Mouse (Mus musculus) midbrain, embryonic 14.5 days (tissue): Measurements from ENCODE around the gene Vmn2r89. TPM values are rescaled to one million over a fixed set of nuclear protein-coding genes. Genes with fewer than 3 reads are reported as not detected.
A peak's percentile ranks its signal among the peaks of the same experiment; 100 is the strongest.
"Not testable (repeated sequence)": the region's sequence is repeated elsewhere in the genome, so short reads cannot be mapped to it uniquely, and the experiment has no call there.

Experiments
- ATAC-seq: fragments of 200-750 bp; cut with Nextera tagmentation; 2 replicates; pipeline ENCODE4 v1.8.0; 2017; ENCODE audit warnings: moderate number of reproducible peaks, moderate library complexity; ENCODE audit not compliant: low FRiP score, low TSS enrichment
- DNase-seq: peaks from one replicate; pipeline ENCODE4 v3.0.0-alpha.2; 2015
- H3K27ac ChIP-seq: fragments of 300-500 bp; sonication (generic); replicated peaks from 2 replicates; pipeline ENCODE4 v1.5.1; 2014; ENCODE audit warnings: mild to moderate bottlenecking, low read depth, low read length, moderate library complexity
- H3K27me3 ChIP-seq: fragments of 300-500 bp; sonication (generic); 2 replicates; pipeline ENCODE4 v1.6.1; 2014; ENCODE audit warnings: low read length, control low read depth, mixed read lengths; ENCODE audit not compliant: control insufficient read depth, insufficient read depth
- H3K36me3 ChIP-seq: fragments of 300-500 bp; sonication (generic); 2 replicates; pipeline ENCODE4 v1.6.1; 2014; ENCODE audit warnings: low read length, control low read depth; ENCODE audit not compliant: control insufficient read depth, insufficient read depth
- H3K4me1 ChIP-seq: fragments of 300-500 bp; sonication (generic); 2 replicates; pipeline ENCODE4 v1.6.1; 2014; ENCODE audit warnings: mild to moderate bottlenecking, antibody characterized with exemption, low read length, control low read depth; ENCODE audit not compliant: control insufficient read depth, insufficient read depth
- H3K4me2 ChIP-seq: fragments of 300-500 bp; sonication (generic); 2 replicates; pipeline ENCODE4 v1.6.1; 2014; ENCODE audit warnings: mild to moderate bottlenecking, low read length, moderate library complexity
- H3K4me3 ChIP-seq: fragments of 300-500 bp; sonication (generic); replicated peaks from 2 replicates; pipeline ENCODE4 v1.5.1; 2014; ENCODE audit warnings: low read depth, low read length
- H3K9ac ChIP-seq: fragments of 300-500 bp; sonication (generic); replicated peaks from 2 replicates; pipeline ENCODE4 v1.6.1; 2014; ENCODE audit warnings: mild to moderate bottlenecking, low read length, moderate library complexity
- H3K9me3 ChIP-seq: fragments of 300-500 bp; sonication (generic); 2 replicates; pipeline ENCODE4 v1.6.1; 2016; ENCODE audit warnings: low read length, control low read depth, mixed read lengths; ENCODE audit not compliant: control insufficient read depth
- WGBS: fragments of 180-500 bp; shearing (Covaris S2); extraction: QIAGEN DNeasy Blood & Tissue Kit; methylation state at CpG from one replicate; pipeline ENCODE4 v1.1.7; 2014; 5-methylcytosine and 5-hydroxymethylcytosine counted together
- polyA plus RNA-seq: library from polyadenylated mRNA; unstranded; fragments of >200 nt; fragmentation: Nextera tagmentation; extraction: Ambion mirVana; gene quantifications from 2 replicates; pipeline ENCODE4 v1.2.1, GENCODE M21; 2014

Vmn2r89 gene
- polyA plus RNA-seq = not detected in 2 replicates

- H3K36me3 ChIP-seq, DNase-seq, H3K9me3 ChIP-seq, H3K4me2 ChIP-seq, ATAC-seq, H3K27me3 ChIP-seq, H3K4me3 ChIP-seq, H3K9ac ChIP-seq, H3K27ac ChIP-seq, H3K4me1 ChIP-seq: not testable (repeated sequence)
- WGBS = 76% methylated on average over 2 of the region's 2 CpGs
These were observed at the start of gene Vmn2r89 for GRCm38 (mm10) chr14:51451557-51451956. TSS of gene Vmn2r89 (plus strand) at chr14:51451857.

- Histone ChIP-seq H3K9ac (no peak within 1 kb of the TSS), H3K4me3 (no peak within 1 kb of the TSS), H3K36me3 (no peaks in the 10 kb centered on the region), H3K27ac (no peak within 1 kb of the TSS), H3K4me1 (no peaks in the 10 kb centered on the region), H3K4me2 (no peak within 1 kb of the TSS), H3K27me3 (no peaks in the 10 kb centered on the region), H3K9me3 (no peaks in the 10 kb centered on the region)
- ATAC-seq = no peak
- DNase-seq = no peak
- WGBS = 88% methylated on average over 1 of the region's 1 CpGs
These were observed 41.1 kb upstream of the Vmn2r89 start, which contains the start of gene Vmn2r88 for GRCm38 (mm10) chr14:51410520-51410919. TSS of gene Vmn2r88 (plus strand) at chr14:51410820.

- H3K9ac ChIP-seq = no peak overlapping the region
- no peak overlapping the region for H3K27ac ChIP-seq
- H3K9me3 ChIP-seq = no peaks in the 10 kb centered on the region
- WGBS = 66% methylated on average over 2 of the region's 2 CpGs
- no peak overlapping the region for H3K4me2 ChIP-seq
- no peaks in the 10 kb centered on the region for H3K36me3 ChIP-seq
- H3K4me1 ChIP-seq = no peaks in the 10 kb centered on the region
- H3K27me3 ChIP-seq = no peaks in the 10 kb centered on the region
- DNase-seq = no peak
- ATAC-seq = no peak
- no peak overlapping the region for H3K4me3 ChIP-seq
These were observed 27.8 kb upstream of the Vmn2r89 start for GRCm38 (mm10) chr14:51423885-51424284.

GRCm38 (mm10) chr14:51430138-51430537 is 21.5 kb upstream of the Vmn2r89 start:
- H3K4me3 ChIP-seq, H3K36me3 ChIP-seq, H3K4me1 ChIP-seq, H3K9ac ChIP-seq, H3K9me3 ChIP-seq, H3K27me3 ChIP-seq, DNase-seq, H3K27ac ChIP-seq, ATAC-seq, H3K4me2 ChIP-seq: not testable (repeated sequence)

GRCm38 (mm10) chr14:51434546-51434945 is 17.1 kb upstream of the Vmn2r89 start:
- Histone ChIP-seq H3K4me1 (no peaks in the 10 kb centered on the region), H3K27me3 (no peaks in the 10 kb centered on the region), H3K36me3 (no peaks in the 10 kb centered on the region), H3K4me2 (no peak overlapping the region), H3K27ac (no peak overlapping the region), H3K9ac (no peak overlapping the region), H3K9me3 (peaks cover 10% of the 10 kb centered on the region), H3K4me3 (no peak overlapping the region)
- WGBS = 94% methylated on average over 16 of the region's 16 CpGs
- ATAC-seq (peak; percentile 53), DNase-seq (no peak)

GRCm38 (mm10) chr14:51435020-51435419 is 16.6 kb upstream of the Vmn2r89 start:
- no peak for DNase-seq
- 97% methylated on average over 26 of the region's 26 CpGs for WGBS

GRCm38 (mm10) chr14:51438955-51439354 is 12.7 kb upstream of the Vmn2r89 start:
- whole genome bisulfite sequencing = 83% methylated on average over 4 of the region's 4 CpGs
- H3K27me3 ChIP-seq = no peaks in the 10 kb centered on the region
- no peak overlapping the region for H3K4me2 ChIP-seq
- no peak overlapping the region for H3K9ac ChIP-seq
- H3K9me3 ChIP-seq = peaks cover 10% of the 10 kb centered on the region
- ATAC-seq = no peak
- no peaks in the 10 kb centered on the region for H3K4me1 ChIP-seq
- H3K27ac ChIP-seq = no peak overlapping the region
- H3K36me3 ChIP-seq = no peaks in the 10 kb centered on the region
- H3K4me3 ChIP-seq = no peak overlapping the region
- DNase-seq = peak; percentile 2

More at GRCm38 (mm10) chr14:51435020-51435419, 16.6 kb upstream of the Vmn2r89 start:
- Histone ChIP-seq H3K27me3 (no peaks in the 10 kb centered on the region), H3K36me3 (no peaks in the 10 kb centered on the region), H3K27ac (no peak overlapping the region), H3K4me3 (no peak overlapping the region), H3K9ac (no peak overlapping the region), H3K4me1 (no peaks in the 10 kb centered on the region), H3K4me2 (no peak overlapping the region), H3K9me3 (peaks cover 10% of the 10 kb centered on the region)
- ATAC-seq = peak; percentile 37; the same call in 1 of the 2 replicates

- not testable (repeated sequence) for H3K27ac ChIP-seq, H3K4me3 ChIP-seq, H3K4me1 ChIP-seq, ATAC-seq, H3K9ac ChIP-seq, H3K9me3 ChIP-seq, H3K4me2 ChIP-seq, H3K36me3 ChIP-seq, DNase-seq, H3K27me3 ChIP-seq
- 89% methylated on average over 10 of the region's 10 CpGs for WGBS
These were observed 28.6 kb downstream of the Vmn2r89 start for GRCm38 (mm10) chr14:51480278-51480677.

GRCm38 (mm10) chr14:51481332-51482015 is 29.8 kb downstream of the Vmn2r89 start:
- not testable (repeated sequence) for H3K9me3 ChIP-seq, ATAC-seq, H3K27me3 ChIP-seq, H3K27ac ChIP-seq, H3K4me3 ChIP-seq, H3K36me3 ChIP-seq, H3K9ac ChIP-seq, H3K4me1 ChIP-seq, DNase-seq, H3K4me2 ChIP-seq
- WGBS = 94% methylated on average over 12 of the region's 12 CpGs
